Mouse (Mus musculus): ENCODE data around the gene Eya2. TPM values are rescaled to one million over a fixed set of nuclear protein-coding genes. Genes with fewer than 3 reads are reported as not detected.

Gene Eya2
- polyA plus RNA-seq, 1 experiment: 6.0 TPM

- DNase-seq (ENCODE audit: low read depth in 1 of 2, low spot score in 2 of 2): no peak
These were observed 37.6 kb upstream of the Eya2 start for GRCm38 (mm10) chr2:165557278-165557677.

GRCm38 (mm10) chr2:165558916-165559315 is 35.9 kb upstream of the Eya2 start:
- Histone ChIP-seq H3K4me1 (ENCODE audit: control insufficient read depth, insufficient read depth, insufficient read length) (no peaks in the 10 kb centered on the region; the same call in 1 of the 2 replicates), H3K4me3 (ENCODE audit: extremely low read depth, insufficient read depth, insufficient read length) (no peak overlapping the region), H3K36me3 (ENCODE audit: control insufficient read depth, insufficient read depth, low read length) (no peaks in the 10 kb centered on the region), H3K27me3 (ENCODE audit: control insufficient read depth, insufficient read depth, low read length) (peaks cover 7% of the 10 kb centered on the region; the same call in 1 of the 2 replicates), H3K27ac (ENCODE audit: insufficient read depth, low read length) (no peak overlapping the region)
- DNase-seq (ENCODE audit: low read depth in 1 of 2, low spot score in 2 of 2): no peak
- WGBS: 52% methylated on average over 11 of the region's 11 CpGs
- no peak for TF ChIP-seq POLR2A (IDR thresholded peaks at IDR 0.05; ENCODE audit: low read depth, low read length)
- TF ChIP-seq CTCF (IDR thresholded peaks at IDR 0.05; ENCODE audit: extremely low read depth, insufficient read depth, insufficient read length, insufficient replicate concordance): no peak

More at GRCm38 (mm10) chr2:165557278-165557677, 37.6 kb upstream of the Eya2 start:
- Histone ChIP-seq H3K4me3 (ENCODE audit: extremely low read depth, insufficient read depth, insufficient read length) (no peak overlapping the region), H3K36me3 (ENCODE audit: control insufficient read depth, insufficient read depth, low read length) (no peaks in the 10 kb centered on the region), H3K27ac (ENCODE audit: insufficient read depth, low read length) (no peak overlapping the region), H3K27me3 (ENCODE audit: control insufficient read depth, insufficient read depth, low read length) (0 out of 2 replicates have a peak, but pooled peaks cover 1% of the 10 kb centered on the region), H3K4me1 (ENCODE audit: control insufficient read depth, insufficient read depth, insufficient read length) (no peaks in the 10 kb centered on the region)
- TF ChIP-seq CTCF (IDR thresholded peaks at IDR 0.05; ENCODE audit: extremely low read depth, insufficient read depth, insufficient read length, insufficient replicate concordance): no peak
- TF ChIP-seq POLR2A (IDR thresholded peaks at IDR 0.05; ENCODE audit: low read depth, low read length): no peak
- WGBS: 84% methylated on average over 7 of the region's 7 CpGs

DNA sequence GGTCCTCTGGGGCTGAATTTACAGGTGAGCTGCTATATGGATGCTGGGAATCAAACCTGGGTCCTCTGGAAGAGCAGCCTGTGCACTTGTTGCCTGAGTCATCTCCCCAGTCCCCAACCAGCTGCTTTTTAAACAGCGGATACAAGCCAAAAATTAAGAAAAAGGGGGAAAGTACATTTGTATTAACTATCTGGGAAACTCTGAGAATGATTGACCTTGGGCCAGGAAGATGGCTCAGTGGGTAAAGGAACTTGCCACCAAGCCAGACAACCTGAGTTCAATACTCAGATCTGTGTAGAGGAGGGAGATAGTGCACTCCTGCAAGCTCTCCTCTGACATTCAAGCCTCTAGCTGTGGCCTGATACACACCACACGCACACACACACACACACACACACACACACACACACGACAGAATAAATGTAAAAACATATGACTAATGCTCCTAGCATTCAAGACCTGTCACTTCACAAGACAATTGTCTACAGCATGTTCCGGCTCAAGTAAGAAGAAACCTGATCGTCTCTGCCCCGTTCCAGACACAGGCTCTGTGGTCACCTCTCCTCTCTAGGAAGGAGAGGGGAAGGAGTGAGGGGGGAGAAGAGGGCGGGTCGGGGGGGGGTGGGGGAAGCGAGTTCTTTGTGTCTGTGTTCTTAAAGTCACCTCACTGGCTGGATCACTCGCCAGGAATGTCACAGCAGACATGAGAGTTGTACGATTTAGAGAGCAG is 35.2 kb upstream of the Eya2 start:
- DNase-seq (ENCODE audit: low read depth in 1 of 2, low spot score in 2 of 2): no peak
- H3K4me1 ChIP-seq (ENCODE audit: control insufficient read depth, insufficient read depth, insufficient read length): no peaks in the 10 kb centered on the region; the same call in 1 of the 2 replicates
- 26% methylated on average over 11 of the region's 11 CpGs for WGBS
- H3K4me3 ChIP-seq (ENCODE audit: extremely low read depth, insufficient read depth, insufficient read length): no peak overlapping the region
- H3K36me3 ChIP-seq (ENCODE audit: control insufficient read depth, insufficient read depth, low read length): no peaks in the 10 kb centered on the region
- peaks cover 7% of the 10 kb centered on the region; the same call in 1 of the 2 replicates for H3K27me3 ChIP-seq (ENCODE audit: control insufficient read depth, insufficient read depth, low read length)
- TF ChIP-seq CTCF (IDR thresholded peaks at IDR 0.05; ENCODE audit: extremely low read depth, insufficient read depth, insufficient read length, insufficient replicate concordance) (no peak), POLR2A (IDR thresholded peaks at IDR 0.05; ENCODE audit: low read depth, low read length) (no peak)
- H3K27ac ChIP-seq (ENCODE audit: insufficient read depth, low read length): no peak overlapping the region

DNA sequence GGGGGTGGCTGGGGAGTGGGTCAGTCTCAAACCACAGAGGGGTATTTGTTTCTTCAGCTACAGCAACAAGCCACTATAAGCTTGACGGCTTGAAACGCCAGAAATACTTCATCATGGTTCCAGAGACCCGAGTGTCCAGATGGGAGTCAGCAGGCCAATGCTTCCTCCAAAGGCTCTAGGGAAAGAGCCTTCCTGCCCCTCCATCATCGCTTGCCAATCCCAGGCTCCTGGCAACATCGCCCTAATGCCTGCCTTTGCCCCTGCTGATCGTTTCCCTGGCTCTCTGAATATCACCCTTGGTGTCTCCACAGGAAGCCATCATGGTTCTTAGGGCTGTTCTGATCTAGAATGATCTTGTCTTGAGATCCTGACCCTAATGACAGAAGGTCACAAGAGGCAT is 33.0 kb upstream of the Eya2 start:
- no peak overlapping the region for H3K27ac ChIP-seq (ENCODE audit: insufficient read depth, low read length)
- no peaks in the 10 kb centered on the region for H3K36me3 ChIP-seq (ENCODE audit: control insufficient read depth, insufficient read depth, low read length)
- DNase-seq (ENCODE audit: low read depth in 1 of 2, low spot score in 2 of 2): no peak
- WGBS: 84% methylated on average over 6 of the region's 6 CpGs
- H3K4me3 ChIP-seq (ENCODE audit: extremely low read depth, insufficient read depth, insufficient read length): no peak overlapping the region
- peaks cover 8% of the 10 kb centered on the region; the same call in 1 of the 2 replicates for H3K27me3 ChIP-seq (ENCODE audit: control insufficient read depth, insufficient read depth, low read length)
- no peaks in the 10 kb centered on the region; the same call in 1 of the 2 replicates for H3K4me1 ChIP-seq (ENCODE audit: control insufficient read depth, insufficient read depth, insufficient read length)
- TF ChIP-seq CTCF (IDR thresholded peaks at IDR 0.05; ENCODE audit: extremely low read depth, insufficient read depth, insufficient read length, insufficient replicate concordance) (no peak), POLR2A (IDR thresholded peaks at IDR 0.05; ENCODE audit: low read depth, low read length) (no peak)

GRCm38 (mm10) chr2:165563298-165564058 is 31.4 kb upstream of the Eya2 start:
- Histone ChIP-seq H3K27ac (ENCODE audit: insufficient read depth, low read length) (no peak overlapping the region), H3K4me1 (ENCODE audit: control insufficient read depth, insufficient read depth, insufficient read length) (no peaks in the 10 kb centered on the region; the same call in 1 of the 2 replicates), H3K4me3 (ENCODE audit: extremely low read depth, insufficient read depth, insufficient read length) (no peak overlapping the region), H3K27me3 (ENCODE audit: control insufficient read depth, insufficient read depth, low read length) (peaks cover 8% of the 10 kb centered on the region; the same call in 1 of the 2 replicates), H3K36me3 (ENCODE audit: control insufficient read depth, insufficient read depth, low read length) (no peaks in the 10 kb centered on the region)
- WGBS: 2% methylated on average over 52 of the region's 52 CpGs
- no peak for TF ChIP-seq CTCF (IDR thresholded peaks at IDR 0.05; ENCODE audit: extremely low read depth, insufficient read depth, insufficient read length, insufficient replicate concordance)
- no peak for TF ChIP-seq POLR2A (IDR thresholded peaks at IDR 0.05; ENCODE audit: low read depth, low read length)
- no peak for DNase-seq (ENCODE audit: low read depth in 1 of 2, low spot score in 2 of 2)

DNA sequence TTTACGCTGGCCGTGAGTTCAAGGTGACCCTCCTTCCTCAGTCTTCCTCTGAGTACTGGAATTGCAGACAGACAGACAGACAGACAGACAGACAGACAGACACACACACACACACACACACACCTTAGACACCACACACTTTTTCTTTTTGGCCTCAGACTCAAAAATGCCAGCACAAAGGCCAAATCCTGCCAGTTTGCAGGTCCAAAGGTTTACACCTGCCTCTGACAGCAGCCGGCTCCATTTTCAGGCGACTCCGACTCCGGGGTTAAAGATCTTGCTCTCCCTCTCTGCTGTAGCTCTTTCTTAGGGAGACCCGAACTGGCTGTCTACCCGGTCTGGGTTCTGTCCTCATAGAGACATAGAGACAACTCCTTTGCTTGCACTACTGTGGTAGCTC is 30.7 kb upstream of the Eya2 start:
- 74% methylated on average over 8 of the region's 8 CpGs for WGBS
- no peak for DNase-seq (ENCODE audit: low read depth in 1 of 2, low spot score in 2 of 2)
- H3K36me3 ChIP-seq (ENCODE audit: control insufficient read depth, insufficient read depth, low read length): no peaks in the 10 kb centered on the region
- TF ChIP-seq CTCF (IDR thresholded peaks at IDR 0.05; ENCODE audit: extremely low read depth, insufficient read depth, insufficient read length, insufficient replicate concordance): no peak
- no peak for TF ChIP-seq POLR2A (IDR thresholded peaks at IDR 0.05; ENCODE audit: low read depth, low read length)
- H3K27ac ChIP-seq (ENCODE audit: insufficient read depth, low read length): no peak overlapping the region
- H3K27me3 ChIP-seq (ENCODE audit: control insufficient read depth, insufficient read depth, low read length): peaks cover 8% of the 10 kb centered on the region; the same call in 1 of the 2 replicates
- H3K4me1 ChIP-seq (ENCODE audit: control insufficient read depth, insufficient read depth, insufficient read length): no peaks in the 10 kb centered on the region; the same call in 1 of the 2 replicates
- no peak overlapping the region for H3K4me3 ChIP-seq (ENCODE audit: extremely low read depth, insufficient read depth, insufficient read length)
